Mouse (Mus musculus) neural tube, embryonic 14.5 days (tissue): ENCODE results near the gene Olfr1393. TPM values are rescaled to one million over a fixed set of nuclear protein-coding genes. Genes with fewer than 3 reads are reported as not detected.
A peak's percentile ranks its signal among the peaks of the same experiment; 100 is the strongest.
"Not testable (repeated sequence)": the region's sequence is repeated elsewhere in the genome, so short reads cannot be mapped to it uniquely, and the experiment has no call there.

Experiments
- ATAC-seq: fragments of 200-750 bp; cut with Nextera tagmentation; 2 replicates; pipeline ENCODE4 v1.8.0; 2017; ENCODE audit warnings: low read depth, mild to moderate bottlenecking, moderate TSS enrichment, moderate library complexity
- H3K27ac ChIP-seq: fragments of 300-500 bp; sonication (generic); 2 replicates; pipeline ENCODE4 v1.5.1; 2014; ENCODE audit warnings: low read depth, mild to moderate bottlenecking, control low read depth, low read length, moderate library complexity, mixed read lengths
- H3K27me3 ChIP-seq: fragments of 300-500 bp; sonication (generic); 2 replicates; pipeline ENCODE4 v1.6.1; 2014; ENCODE audit warnings: low read length; ENCODE audit not compliant: control insufficient read depth, insufficient read depth
- H3K36me3 ChIP-seq: fragments of 300-500 bp; sonication (generic); 2 replicates; pipeline ENCODE4 v1.6.1; 2014; ENCODE audit warnings: low read length, mixed read lengths; ENCODE audit not compliant: control insufficient read depth, insufficient read depth
- H3K4me1 ChIP-seq: fragments of 300-500 bp; sonication (generic); 2 replicates; pipeline ENCODE4 v1.6.1; 2014; ENCODE audit warnings: low read length; ENCODE audit not compliant: control insufficient read depth, insufficient read depth
- H3K4me2 ChIP-seq: fragments of 300-500 bp; sonication (generic); 2 replicates; pipeline ENCODE4 v1.6.1; 2014; ENCODE audit warnings: mild to moderate bottlenecking, low read depth, low read length, control low read depth
- H3K4me3 ChIP-seq: fragments of 300-500 bp; sonication (generic); 2 replicates; pipeline ENCODE4 v1.5.1; 2014; ENCODE audit warnings: low read depth, low read length, control low read depth, mixed read lengths
- H3K9ac ChIP-seq: fragments of 300-500 bp; sonication (generic); replicated peaks from 2 replicates; pipeline ENCODE4 v1.6.1; 2014; ENCODE audit warnings: low read depth, mild to moderate bottlenecking, control low read depth, low read length, mixed read lengths
- H3K9me3 ChIP-seq: fragments of 300-500 bp; sonication (generic); 2 replicates; pipeline ENCODE4 v1.6.1; 2016; ENCODE audit warnings: low read length; ENCODE audit not compliant: control insufficient read depth
- WGBS: fragments of 180-500 bp; shearing (Covaris S2); extraction: QIAGEN DNeasy Blood & Tissue Kit; methylation state at CpG from one replicate; pipeline ENCODE4 v1.1.7; 2014; 5-methylcytosine and 5-hydroxymethylcytosine counted together
- polyA plus RNA-seq: library from polyadenylated mRNA; unstranded; fragments of >200 nt; fragmentation: Nextera tagmentation; extraction: Ambion mirVana; gene quantifications from 2 replicates; pipeline ENCODE4 v1.2.1, GENCODE M21; 2014

The Olfr1393 gene
- polyA plus RNA-seq, 1 experiment from 2014 or later: not detected

DNA sequence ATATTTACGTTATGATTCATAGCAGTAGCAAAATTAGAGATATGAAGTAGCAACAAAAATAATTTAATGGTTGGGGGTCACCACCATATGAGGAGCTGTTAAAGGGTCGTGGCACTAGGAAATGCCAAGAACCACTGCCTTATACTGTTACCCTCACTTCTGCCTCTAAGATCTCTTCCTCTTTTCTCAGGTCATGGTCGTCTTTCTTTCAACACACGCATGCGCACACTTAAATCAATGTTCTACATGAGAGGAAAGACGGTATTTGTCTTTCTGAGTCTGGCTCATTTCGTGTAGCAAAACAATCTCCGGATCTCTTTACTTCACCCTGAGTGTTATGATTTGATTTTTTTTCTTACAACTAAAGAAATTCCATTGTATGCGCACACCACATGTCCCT is 8.3 kb upstream of the Olfr1393 start:
- Histone ChIP-seq H3K4me1 (no peaks in the 10 kb centered on the region), H3K27ac (no peak overlapping the region), H3K36me3 (no peaks in the 10 kb centered on the region), H3K9me3 (no peaks in the 10 kb centered on the region), H3K9ac (no peak overlapping the region), H3K27me3 (no peaks in the 10 kb centered on the region), H3K4me3 (no peak overlapping the region), H3K4me2 (no peak overlapping the region)
- no peak for ATAC-seq
- 92% methylated on average over 9 of the region's 9 CpGs for WGBS

DNA sequence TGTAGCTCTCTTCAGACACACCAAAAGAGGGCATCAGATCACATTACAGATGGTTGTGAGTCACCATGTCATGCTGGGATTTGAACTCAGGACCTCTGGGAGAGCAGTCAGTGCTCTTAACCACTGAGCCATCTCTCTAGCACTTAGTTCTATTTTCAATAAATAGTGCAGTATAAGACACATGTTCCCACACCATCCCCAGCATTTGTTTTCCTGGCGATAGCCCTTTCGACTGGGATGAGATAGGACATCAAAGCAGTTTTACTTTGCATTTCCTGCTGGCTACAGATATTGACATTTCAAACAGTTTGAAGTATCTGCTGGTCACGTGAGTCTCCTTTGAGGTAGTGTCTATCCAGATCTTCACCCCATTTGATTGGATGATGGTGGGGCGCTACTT is 7.7 kb upstream of the Olfr1393 start:
- H3K36me3 ChIP-seq: no peaks in the 10 kb centered on the region
- H3K9me3 ChIP-seq: no peaks in the 10 kb centered on the region
- ATAC-seq: no peak
- H3K4me2 ChIP-seq: no peak overlapping the region
- no peak overlapping the region for H3K27ac ChIP-seq
- no peak overlapping the region for H3K9ac ChIP-seq
- no peaks in the 10 kb centered on the region for H3K4me1 ChIP-seq
- 93% methylated on average over 4 of the region's 4 CpGs for WGBS
- H3K4me3 ChIP-seq: no peak overlapping the region
- H3K27me3 ChIP-seq: no peaks in the 10 kb centered on the region

DNA sequence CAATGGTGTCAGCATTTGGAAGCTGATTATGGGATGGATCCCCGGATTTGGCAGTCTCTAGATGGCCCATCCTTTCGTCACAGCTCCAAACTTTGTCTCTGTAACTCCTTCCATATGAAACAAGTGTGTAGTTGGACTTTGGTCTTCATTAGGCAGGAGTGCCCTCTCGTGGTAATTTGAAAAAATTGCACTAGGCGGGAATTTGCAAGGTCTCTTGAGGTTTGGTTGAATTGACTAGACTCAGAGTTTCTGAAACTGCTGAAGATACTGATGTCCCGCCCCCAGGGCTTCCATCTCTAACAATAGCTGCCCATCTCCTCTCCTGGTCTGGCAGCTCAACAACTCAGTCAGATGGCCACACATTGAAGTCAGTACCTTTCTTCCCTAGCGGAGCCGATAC is 6.8 kb upstream of the Olfr1393 start:
- peak; percentile 42; the same call in 1 of the 2 replicates for ATAC-seq
- Histone ChIP-seq H3K4me1 (no peaks in the 10 kb centered on the region), H3K4me3 (no peak overlapping the region), H3K4me2 (no peak overlapping the region), H3K9ac (no peak overlapping the region), H3K27ac (no peak overlapping the region), H3K27me3 (no peaks in the 10 kb centered on the region), H3K9me3 (no peaks in the 10 kb centered on the region), H3K36me3 (no peaks in the 10 kb centered on the region)
- WGBS: 32% methylated on average over 7 of the region's 7 CpGs

DNA sequence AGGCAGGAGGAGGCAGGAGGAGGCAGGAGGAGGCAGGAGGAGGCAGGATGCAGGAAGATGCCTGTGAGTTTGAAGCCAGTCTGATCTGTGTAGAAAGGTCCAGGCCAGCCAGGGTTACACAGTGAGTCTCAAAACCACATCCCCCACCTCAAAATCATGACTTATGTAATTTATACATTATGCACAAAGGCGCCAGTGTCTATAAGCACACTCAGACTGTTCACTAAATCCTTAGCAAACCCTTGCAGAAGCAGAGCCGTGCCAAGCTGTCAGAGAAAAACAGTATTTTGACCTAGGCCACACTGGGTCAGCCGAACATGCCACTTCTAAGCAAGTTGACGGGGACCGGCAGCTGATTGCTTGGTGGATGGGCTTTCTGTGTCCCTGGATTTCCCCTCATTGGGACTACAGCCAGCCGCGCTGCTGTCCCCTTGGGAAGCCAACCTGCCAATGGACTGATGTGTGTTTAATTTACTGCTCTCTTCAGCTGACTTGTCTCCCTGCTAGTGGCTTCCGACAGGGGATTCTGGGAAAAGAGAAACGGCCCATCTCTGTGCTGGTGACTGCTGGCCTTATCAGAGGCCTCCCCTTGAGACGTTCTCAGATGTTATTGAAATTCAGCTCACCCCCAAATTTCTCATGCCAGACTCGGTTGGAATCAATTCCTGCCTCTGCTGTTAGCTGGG is 4.1 kb upstream of the Olfr1393 start:
- no peak overlapping the region for H3K9ac ChIP-seq
- H3K4me2 ChIP-seq: no peak overlapping the region
- no peaks in the 10 kb centered on the region for H3K27me3 ChIP-seq
- WGBS: 38% methylated on average over 11 of the region's 11 CpGs
- no peaks in the 10 kb centered on the region for H3K36me3 ChIP-seq
- no peaks in the 10 kb centered on the region for H3K4me1 ChIP-seq
- peak; percentile 63 for ATAC-seq
- peak overlapping the region; percentile 28; the same call in 1 of the 2 replicates for H3K27ac ChIP-seq
- no peak overlapping the region for H3K4me3 ChIP-seq
- no peaks in the 10 kb centered on the region for H3K9me3 ChIP-seq

DNA sequence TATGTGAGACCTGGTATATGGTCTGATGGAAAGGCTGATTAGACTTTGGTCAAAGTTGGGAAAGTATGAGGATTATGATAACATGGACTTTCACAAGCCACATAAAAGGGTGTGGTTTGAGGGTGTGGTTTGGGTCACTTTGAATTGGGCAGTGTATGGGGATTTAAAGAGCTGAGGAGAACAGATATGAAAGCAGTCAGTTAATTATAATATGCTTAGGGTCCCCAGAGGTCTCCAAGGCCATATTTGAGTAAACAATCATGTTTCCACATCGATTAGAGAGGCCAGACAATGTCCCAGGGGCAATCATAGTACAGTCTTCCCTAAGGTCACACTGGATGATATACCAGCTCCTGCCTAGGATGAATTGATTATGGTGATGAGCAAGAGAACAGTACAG is 6.9 kb downstream of the Olfr1393 start, which contains the start of gene Olfr1392:
Olfr1392 (plus strand) TSS at position 301 of the 400 bp plus-strand sequence.
- H3K36me3 ChIP-seq, H3K9ac ChIP-seq, H3K4me1 ChIP-seq, ATAC-seq, H3K4me3 ChIP-seq, H3K4me2 ChIP-seq, H3K9me3 ChIP-seq, H3K27ac ChIP-seq, H3K27me3 ChIP-seq: not testable (repeated sequence)
- WGBS: 43% methylated on average over 1 of the region's 1 CpGs

DNA sequence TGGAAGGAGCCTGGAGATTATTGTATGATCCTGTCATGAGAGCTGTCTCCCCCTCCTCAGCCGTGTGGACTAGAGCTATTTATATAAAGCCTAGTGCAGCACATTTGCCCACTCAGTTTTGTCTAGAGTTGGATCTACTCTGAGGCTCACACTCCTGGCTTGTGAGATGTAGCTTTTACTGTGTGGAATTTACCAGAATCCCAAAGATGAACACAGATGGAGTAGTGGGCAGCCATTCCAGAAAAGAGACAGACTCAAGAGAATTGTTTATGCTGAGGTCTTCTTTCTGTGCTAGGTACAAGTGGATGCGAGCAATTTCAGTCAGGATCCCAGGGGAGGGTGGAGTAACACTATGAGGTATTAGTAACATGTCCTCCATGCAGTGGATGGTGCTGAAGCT is 9.1 kb downstream of the Olfr1393 start:
- Histone ChIP-seq H3K4me2 (no peak overlapping the region), H3K27ac (no peak overlapping the region), H3K36me3 (no peaks in the 10 kb centered on the region), H3K9ac (no peak overlapping the region), H3K9me3 (no peaks in the 10 kb centered on the region), H3K4me1 (no peaks in the 10 kb centered on the region), H3K4me3 (no peak overlapping the region), H3K27me3 (no peaks in the 10 kb centered on the region)
- no peak for ATAC-seq
- WGBS: 78% methylated on average over 2 of the region's 2 CpGs

DNA sequence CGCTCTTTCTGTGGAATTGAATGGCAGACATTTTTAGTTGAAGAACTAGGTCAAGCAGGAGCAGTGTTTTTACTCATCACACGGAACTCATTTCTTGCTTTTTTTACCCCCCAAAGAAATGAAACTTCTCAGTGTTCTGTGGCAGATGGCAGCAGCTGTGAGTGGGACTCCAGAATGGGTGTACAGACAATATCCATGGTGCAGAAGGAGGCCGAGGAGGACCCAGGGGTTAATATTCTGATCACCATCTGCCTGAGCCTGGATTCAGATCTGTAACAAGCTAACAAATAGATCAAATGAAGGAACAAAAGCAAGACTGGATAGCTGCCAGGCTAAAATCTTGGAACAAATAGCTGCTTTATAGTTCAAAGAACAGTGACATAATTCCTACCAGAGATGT is 14.7 kb downstream of the Olfr1393 start:
- WGBS: 61% methylated on average over 3 of the region's 3 CpGs
- Histone ChIP-seq H3K4me3 (no peak overlapping the region), H3K9me3 (no peaks in the 10 kb centered on the region), H3K4me1 (no peaks in the 10 kb centered on the region), H3K9ac (no peak overlapping the region), H3K27me3 (no peaks in the 10 kb centered on the region), H3K27ac (no peak overlapping the region), H3K36me3 (no peaks in the 10 kb centered on the region), H3K4me2 (no peak overlapping the region)
- ATAC-seq: no peak

DNA sequence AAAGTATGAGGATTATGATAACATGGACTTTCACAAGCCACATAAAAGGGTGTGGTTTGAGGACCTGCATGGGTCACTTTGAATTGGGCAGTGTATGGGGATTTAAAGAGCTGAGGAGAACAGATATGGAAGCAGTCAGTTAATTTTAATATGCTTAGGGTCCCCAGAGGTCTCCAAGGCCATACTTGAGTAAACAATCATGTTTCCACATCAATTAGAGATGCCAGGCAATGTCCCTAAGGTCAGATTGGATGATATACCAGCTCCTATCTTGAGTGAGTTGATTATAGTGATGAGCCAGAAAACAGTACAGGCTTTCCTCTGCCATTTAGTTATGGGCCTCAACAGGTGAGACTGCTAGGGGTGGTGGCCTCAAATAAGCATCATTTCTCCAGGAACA is 26.3 kb downstream of the Olfr1393 start, which contains the start of gene Olfr10:
Olfr10 (plus strand) TSS at position 301 of the 400 bp plus-strand sequence.
- ATAC-seq: no peak

DNA sequence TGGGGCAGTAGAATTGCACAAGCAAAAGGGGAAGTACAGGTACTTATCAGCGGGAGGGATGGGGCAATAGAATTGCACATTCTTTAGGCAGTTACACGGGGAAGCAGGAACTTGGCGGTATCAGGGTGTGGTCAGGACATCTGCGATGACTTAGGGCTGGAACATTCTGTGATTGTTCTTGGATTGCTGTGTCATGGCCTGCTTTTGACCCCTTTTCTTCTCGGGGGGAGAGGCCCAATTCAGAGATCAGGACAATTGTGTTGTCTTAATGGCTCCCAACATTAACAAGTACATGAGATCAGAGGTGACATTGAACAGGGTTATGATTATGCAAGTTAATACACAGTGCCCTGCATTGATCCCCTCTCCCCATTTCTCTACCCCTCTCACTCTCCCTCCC is 30.4 kb downstream of the Olfr1393 start:
- not testable (repeated sequence) for H3K4me2 ChIP-seq, H3K36me3 ChIP-seq, H3K4me1 ChIP-seq, ATAC-seq, H3K27me3 ChIP-seq, H3K4me3 ChIP-seq, H3K27ac ChIP-seq, H3K9ac ChIP-seq, H3K9me3 ChIP-seq
- WGBS: 77% methylated on average over 5 of the region's 5 CpGs

More for the DNA sequence above, 26.3 kb downstream of the Olfr1393 start, which contains the start of gene Olfr10:
- no peak within 1 kb of the TSS for H3K4me2 ChIP-seq
- H3K27ac ChIP-seq: no peak within 1 kb of the TSS
- no peaks in the 10 kb centered on the region for H3K4me1 ChIP-seq
- no peak within 1 kb of the TSS for H3K4me3 ChIP-seq
- no peaks in the 10 kb centered on the region for H3K9me3 ChIP-seq
- H3K9ac ChIP-seq: no peak within 1 kb of the TSS
- H3K27me3 ChIP-seq: no peaks in the 10 kb centered on the region
- no peaks in the 10 kb centered on the region for H3K36me3 ChIP-seq
